Mouse (Mus musculus) hematopoietic stem cell, adult 5-6 weeks (primary cell): ENCODE measurements around the gene Plekhg1. TPM values are rescaled to one million over a fixed set of nuclear protein-coding genes. Genes with fewer than 3 reads are reported as not detected.

Experiments used
- ATAC-seq, 2 experiments: fragments of 125-278 bp in 1 of 2; replicated peaks in 1 of 2; 2 replicates each; pipeline ENCODE4 v1.8.0; 2016 to 2017; ENCODE audit warnings: inconsistent platforms in 2 of 2, mild to moderate bottlenecking in 2 of 2, moderate number of reproducible peaks in 2 of 2, low read depth in 1 of 2, moderate TSS enrichment in 1 of 2; ENCODE audit not compliant: low FRiP score in 2 of 2, poor library complexity in 2 of 2, severe bottlenecking in 2 of 2, insufficient read depth in 1 of 2, low TSS enrichment in 1 of 2
- total RNA-seq: library from RNA; stranded (forward); fragments of 172-1452, 232-1000 nt; gene quantifications from 2 replicates; pipeline ENCODE4 v1.2.3, GENCODE M21; 2017

Gene Plekhg1
- total RNA-seq, 1 experiment from 2014 or later, result 0.55 TPM

DNA sequence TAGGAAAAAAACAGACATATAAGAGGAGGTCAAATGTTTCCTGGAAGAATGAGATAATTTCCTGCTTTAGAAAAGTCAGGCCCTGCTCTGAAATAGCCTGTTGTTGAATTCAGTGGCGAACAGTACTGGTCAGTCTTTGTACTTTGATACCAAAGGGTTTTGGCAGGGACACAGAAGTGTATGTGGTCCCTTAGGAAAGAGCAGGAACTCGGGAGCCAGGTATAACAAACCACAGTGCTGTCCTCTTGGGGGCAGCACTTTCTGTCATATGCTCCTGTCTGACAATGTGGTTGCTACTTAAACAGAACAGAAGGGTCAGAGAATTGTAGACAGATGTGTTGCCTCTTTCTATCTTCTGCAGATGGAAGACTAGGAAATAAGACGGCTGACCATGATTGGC is 65.2 kb downstream of the Plekhg1 start:
- no peak for ATAC-seq

DNA sequence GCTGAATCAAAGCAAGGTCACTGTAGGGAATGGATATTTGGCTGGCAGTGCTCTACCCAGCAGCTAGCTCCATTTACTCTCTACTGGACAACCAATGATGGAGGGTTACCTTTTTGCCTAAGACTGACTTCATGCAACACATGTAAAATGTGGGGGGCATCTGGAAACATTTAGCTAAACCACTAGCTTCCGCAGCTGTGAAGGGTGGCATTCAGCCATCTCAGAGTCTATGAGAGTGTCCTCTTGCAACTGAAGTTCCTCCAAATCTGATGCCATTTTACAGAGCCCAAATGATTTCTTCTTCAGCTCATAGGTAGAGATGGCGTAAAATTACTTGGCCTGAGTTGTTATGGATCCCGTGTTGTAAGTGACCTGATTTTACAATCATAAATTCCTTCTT is 67.8 kb downstream of the Plekhg1 start:
- no peak for ATAC-seq

DNA sequence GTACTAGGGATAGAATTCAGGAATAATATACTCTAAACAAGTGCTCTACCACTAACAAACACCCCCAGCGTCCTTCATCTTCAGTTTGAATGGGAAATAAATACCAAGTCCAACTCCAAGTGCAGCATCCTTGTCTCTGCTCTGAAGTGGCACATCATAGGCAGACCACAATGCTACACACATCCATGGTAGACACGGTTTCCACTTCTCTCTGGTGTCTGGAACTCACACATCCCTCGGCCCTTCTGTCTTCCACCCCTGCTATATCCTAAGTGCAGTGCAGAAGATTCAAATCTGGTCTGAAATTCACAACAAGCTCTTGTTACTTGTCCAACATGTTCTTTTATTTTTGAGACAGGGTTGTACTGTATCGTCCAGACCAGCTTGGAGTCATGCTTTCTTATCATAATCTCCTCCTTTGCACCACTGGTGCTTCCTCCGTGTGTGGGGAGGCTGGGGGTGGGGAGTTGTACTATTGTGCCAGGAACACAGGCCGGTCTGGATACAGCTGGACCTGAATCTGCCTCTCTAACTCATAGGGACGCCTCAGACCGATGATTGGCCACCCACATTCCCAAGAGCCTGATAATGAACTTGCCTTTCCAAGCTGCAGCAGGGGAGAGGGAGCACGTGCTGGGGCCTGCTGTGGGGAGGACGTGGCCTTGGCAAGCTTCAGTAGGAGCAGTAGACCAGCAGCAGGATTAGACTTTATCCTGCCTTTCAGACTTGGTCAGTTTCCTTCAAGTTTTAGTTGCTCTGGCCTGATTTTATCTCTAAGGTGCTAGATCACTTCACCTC is 70.5 kb downstream of the Plekhg1 start:
- ATAC-seq, result no peak

DNA sequence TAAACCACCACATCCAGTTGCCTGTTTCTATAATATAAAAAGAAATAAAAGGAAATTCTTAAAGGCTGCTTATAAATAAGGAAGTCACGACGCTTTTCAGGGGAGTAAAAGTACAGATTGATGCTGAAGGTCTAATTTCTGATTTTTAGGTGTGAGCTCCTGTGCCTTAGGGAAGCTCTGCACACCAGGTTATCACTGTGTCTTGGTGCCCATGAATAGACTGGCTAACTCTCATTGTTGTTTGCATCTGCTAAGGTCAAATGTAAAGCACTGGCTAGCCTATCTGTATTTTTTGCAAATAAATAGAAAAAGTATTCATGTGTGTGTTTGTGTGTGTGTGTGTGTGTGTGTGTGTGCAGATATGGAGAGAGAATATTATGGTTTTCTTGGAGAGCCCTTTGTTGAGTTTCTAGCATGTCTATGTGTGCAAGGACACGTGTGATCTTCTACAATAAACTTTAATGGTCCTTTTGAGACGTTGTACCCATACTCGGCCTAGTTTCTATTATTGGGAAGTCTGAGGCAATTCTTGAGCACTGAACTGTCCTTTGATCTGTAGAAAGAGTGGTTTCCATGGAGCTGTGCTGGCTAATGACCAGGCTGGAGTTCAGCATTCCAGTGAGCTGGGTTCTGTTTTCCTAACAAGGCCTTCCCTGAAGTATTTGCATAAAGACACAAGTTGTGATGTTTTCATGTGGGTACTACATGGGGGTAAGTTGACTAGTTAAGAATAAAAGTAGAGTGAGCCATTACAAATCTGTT is 79.0 kb downstream of the Plekhg1 start:
- ATAC-seq, result no peak

DNA sequence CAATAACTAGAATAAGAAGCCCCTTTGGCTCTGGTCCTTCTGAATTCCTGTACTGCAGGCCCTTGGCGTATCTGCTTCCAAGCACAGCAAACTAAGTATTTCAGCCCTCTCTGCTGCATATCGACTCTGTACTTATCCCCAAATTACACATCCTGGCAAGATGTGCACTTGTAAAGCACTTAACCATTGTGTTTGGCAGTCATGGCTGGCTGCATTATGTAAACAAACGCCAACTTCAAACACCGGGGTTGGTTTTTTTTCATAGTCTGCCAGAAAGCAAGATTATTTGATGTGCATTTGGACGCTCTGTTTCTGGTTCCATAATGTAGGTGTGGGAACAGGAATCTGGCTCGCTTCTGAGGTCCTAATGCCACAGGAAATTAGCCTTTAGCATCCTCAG is 83.7 kb downstream of the Plekhg1 start:
- ATAC-seq, result no peak

DNA sequence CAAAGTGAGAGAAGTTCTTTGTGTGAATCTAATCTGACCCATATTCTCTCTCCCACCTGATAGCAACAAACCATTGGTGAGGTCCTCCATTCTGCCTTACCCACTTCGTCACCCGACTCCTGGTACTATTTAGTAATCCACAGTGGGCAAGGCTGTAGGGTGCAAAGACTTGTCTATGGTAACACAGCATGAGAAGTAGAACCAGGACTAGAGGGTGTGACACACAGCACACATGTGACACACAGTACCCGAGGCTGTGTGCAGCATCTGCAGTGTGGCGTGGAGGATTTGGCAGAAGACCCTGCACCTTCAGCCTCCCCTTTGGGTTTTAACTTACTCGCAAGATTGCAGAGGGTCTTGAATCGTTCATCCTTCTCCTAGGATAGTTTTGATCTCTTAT is 85.9 kb downstream of the Plekhg1 start:
- ATAC-seq, result no peak

DNA sequence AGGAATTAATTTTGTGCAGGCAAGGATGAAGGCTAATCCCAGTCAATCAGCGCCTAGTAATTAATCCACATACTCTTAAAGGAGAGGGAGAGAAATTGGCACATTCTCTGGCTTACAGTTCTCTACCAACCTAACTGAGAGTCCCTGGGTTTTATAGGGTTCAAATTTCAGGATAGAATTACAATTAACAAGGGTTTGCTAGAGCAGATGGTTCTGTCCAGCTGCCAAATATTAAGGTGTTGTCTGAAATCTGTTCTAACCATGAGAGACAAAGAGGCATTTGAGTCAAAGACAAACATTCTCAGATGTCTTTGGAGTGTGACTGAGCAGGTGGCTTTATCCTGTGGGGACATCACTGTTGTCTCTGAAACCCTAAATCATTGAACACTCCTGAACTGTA is 87.2 kb downstream of the Plekhg1 start:
- no peak for ATAC-seq

DNA sequence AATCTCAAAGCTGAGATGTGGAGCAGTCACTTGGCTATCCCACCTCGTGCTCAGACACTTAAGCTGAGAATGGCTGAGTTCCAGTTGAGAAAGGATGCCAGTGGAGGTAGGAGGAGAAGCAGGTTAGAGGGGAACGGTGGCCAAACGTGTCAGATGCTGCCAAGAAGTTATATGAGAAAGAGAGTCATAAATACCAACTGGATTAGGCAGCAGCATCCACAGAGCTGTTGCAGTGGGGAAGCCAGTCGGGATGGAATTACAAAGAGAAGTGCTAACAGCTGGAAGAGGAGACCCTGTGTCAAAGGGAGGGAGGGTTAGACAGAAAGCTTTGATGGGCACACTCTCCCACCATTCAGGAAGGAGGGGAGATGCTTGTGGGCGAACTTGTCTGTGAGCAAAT is 89.3 kb downstream of the Plekhg1 start:
- no peak for ATAC-seq

DNA sequence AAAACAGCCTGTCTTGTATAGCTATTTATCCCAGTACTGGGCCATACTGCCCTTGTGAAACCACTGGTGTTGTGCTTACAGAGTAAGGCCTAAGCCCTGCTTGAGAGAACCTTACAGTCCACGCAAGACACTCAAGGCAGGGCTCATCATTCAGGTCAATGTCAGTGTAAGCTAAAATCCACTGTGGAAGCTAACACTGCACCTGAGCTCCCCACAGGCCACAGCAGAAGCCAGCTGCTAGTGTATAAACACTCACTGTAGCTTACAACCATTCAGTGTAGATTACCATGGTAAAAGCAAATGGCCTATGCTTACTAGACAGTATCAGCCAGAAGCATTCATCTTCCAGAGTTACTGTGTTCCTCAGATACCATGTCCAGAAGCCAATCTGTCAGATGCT is 90.5 kb downstream of the Plekhg1 start:
- no peak for ATAC-seq

DNA sequence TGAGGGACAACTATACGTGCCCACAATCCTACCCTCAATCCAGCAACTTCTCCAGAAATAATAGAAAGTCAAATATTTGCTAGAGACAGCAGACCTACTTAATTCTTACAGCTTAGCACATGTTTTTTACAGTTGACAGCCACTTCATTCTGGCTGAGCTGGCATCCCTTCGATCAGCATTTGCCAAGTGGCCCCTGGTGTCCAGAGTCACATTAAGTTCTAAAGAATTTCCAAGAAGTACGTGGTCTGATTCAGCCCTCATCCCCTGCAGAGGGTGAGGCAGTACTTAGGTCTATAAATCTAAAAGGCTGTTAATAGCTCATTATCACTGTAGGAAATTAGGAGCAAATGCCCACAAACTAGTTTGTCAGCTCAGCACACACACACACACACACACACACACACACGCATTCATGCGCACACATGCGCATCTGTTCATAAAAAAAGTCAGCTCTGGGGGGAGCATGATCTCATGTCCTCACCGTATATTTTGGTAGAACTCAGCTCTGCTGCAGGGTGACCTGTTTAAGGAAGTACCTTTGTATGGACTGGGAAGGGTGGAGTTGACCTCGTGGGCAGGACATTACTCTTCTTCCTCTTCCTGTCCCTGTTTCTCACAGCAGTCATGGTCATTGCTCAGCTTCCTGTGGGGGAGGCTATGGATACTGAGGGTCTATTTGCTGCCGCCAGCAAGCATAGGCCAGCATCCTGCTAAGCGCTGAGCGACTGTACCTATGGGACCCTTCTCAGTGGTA is 91.6 kb downstream of the Plekhg1 start:
- ATAC-seq, result peak; percentile 42 to 60; a peak in 2 of 4 replicates

DNA sequence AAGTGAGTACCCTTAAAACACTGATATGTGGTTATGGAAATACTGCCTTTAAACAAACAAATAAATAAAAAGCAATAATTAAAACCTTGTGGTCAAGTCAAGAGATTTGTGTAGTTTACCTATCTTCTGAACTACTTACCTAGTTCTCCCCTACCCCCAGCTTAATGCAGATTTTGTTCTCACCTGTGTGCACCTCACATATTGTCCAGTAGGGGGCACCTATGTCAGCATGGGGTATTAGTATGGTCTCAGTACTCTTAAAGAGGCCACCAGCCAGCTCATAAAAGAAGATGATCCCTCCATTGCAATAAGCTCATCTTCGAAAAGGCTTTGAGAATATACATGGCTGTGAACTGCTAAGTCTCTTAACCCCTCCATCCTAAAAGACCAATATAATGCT is 93.9 kb downstream of the Plekhg1 start:
- no peak for ATAC-seq

DNA sequence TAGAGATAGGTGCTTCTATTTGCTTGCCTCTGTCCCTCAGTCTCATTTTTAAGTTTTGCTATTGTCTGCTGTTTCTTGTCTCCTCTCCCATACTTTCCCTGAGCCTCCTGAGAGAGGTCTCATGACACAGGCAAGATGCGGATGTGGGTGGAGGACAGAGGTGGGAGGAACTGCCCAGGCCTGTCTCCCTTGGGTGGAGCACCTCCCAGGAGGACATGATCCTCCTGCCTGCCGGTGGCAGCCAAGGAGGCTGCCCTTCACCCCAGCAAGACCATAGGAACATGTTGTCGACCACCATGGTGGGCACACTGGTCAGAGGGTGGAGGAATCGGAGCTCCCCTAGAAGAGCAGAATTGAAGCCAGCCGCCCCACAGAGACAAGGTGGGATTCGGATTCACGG is 94.5 kb downstream of the Plekhg1 start:
- ATAC-seq, result no peak

DNA sequence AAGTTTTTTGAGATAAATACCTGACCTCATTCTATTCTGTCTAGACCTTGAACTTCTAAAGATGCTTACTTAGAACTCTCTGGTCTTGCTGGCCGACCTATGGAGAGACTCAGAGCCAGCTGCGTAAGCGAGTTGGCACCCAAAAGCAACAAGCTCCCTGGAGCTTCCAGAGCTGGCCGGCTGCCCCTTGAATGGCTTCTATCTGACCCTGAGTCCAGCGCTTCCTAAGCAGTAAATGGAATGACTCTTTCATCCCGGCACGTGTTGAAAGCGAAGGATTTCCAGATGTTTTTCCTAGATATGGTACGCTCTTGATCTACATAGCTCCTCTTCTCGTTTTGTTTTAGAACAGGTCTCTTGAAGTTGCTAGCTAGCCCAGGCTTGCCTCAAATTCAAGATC is 95.5 kb downstream of the Plekhg1 start:
- ATAC-seq, result no peak

DNA sequence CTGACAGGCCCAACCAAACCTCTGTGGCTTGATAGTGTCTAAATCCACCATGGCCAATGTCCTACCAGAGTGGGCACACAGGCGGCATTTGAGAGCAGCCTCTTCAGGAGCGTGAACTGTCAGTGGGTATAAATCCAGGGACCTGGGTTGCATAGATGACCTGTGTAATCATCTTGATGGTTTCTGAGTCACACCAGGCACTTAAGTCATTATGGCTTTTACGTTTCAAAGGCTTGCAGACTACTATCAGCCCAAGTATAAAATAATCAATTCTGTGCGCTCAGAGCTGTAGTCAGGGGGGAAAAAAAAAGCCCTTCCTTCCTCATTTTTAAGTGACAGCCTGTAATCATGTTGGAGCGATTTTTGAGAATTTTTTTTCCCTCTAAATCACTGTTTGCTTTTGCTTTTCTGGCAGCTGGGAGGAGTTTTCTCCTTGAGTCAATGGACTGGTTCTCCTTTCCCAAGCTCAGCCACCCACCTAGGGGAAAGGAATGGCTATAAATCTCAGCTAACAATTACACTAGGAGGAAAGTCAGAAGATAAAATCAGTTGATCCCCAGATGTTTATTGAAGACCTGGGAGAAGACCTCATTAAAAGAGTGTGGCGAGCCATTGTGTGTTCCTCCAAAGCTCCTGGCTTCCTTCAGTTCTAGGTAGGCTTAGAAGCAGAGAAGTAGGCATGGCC is 99.7 kb downstream of the Plekhg1 start:
- ATAC-seq, result peak; percentile 25 to 49; a peak in 3 of 4 replicates

DNA sequence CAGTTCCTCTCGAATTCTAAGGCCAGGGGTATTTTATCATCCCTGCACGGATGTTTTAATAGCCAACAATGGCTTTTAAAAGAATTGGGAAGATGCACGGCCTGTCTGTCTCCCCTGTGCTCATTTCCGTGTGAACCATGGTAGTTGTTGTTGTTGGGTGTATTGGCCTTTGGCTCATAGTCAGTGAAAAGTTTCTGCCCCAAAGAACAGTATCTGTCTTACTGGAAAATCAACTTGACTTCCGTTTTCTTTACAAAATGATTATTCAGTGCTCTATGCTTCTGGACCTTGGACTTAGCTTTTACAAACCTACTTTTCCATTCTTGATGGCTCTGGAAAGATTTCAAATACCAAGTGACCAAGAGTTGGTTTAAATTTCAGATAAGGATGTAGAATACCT is 104.3 kb downstream of the Plekhg1 start:
- ATAC-seq, result no peak

DNA sequence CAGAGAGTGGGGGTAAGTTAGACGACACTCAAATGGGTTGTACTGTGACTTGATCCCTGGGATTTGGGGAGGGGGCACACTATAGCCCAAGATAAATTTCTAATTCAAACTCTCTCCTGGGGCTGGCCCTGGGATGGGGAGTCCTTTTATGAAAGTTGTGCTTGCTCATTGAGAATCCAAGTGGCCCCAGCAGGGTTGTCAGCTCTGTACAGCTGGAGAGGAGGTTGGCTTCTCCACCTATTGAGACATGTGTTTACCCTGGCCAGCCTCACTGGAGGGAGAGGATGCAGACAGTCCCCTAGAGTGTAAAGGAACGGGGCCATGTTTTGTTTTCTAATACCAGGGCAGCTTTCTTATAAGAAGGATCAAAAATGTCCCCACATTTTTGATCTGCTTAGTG is 106.9 kb downstream of the Plekhg1 start:
- no peak for ATAC-seq

DNA sequence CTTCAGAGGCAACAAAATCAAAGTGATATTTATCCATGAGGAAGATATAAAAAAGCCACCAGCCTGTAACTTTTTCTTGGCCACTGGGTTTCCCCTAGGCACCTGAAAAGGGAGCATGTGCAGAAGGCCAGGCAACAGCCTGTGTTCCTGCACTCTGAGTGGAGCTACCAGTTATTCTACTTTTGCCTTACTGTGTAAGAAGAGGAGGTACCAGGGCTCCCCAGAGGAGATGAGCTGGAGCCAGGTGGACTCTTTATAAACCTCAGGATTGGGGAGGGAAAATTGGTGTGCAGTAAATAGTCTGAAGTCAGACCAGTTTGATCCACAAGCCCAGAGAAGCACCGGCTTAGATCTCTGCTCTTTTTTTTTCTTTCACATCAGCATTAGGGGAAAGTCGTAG is 111.3 kb downstream of the Plekhg1 start:
- ATAC-seq, result no peak

DNA sequence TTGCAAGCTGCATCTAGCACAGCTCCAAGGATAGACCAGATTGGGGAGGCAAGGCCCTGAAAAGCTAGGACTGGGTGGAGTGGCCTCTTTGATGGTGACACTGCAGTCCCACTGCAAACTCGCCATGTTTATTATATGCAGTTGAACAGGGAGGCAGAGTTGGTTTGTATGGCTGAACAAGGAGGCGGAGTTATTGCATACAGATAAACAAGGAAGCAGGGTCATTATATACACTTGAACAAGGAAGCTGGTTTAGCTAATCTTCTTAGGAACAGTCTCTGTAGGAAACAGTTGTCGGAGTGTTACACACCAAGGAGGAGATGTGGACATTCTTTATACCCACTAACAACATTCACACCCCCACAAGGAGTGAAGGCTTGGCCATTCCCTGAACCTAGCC is 112.6 kb downstream of the Plekhg1 start:
- ATAC-seq, result no peak
